Mouse (Mus musculus): Measurements from ENCODE around the gene Rassf2. TPM values are rescaled to one million over a fixed set of nuclear protein-coding genes. Genes with fewer than 3 reads are reported as not detected.

Gene Rassf2
- polyA plus RNA-seq, 1 experiment from 2014 or later, result 3.0 TPM

DNA sequence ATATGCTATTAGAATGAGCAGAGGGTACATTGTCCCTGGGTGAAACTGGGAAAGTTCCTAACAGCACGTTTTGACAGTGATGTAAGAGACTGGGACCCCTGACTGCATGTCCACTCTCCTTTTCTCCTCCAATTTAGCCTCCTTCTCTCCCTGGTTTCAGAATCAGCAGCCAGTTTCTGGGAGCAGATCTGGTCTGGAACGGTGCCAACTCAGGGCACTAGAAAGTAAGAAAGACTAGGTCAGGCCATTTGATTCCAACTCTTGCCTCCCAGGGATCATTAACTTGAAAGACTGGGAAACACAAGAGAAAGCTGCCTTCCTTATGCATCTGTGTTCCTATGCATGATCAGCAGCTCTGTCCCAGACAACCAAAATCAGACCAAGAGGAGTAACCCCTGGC lies 77.6 kb downstream of the Rassf2 start:
- Histone ChIP-seq H3K9me3 (ENCODE audit: low read length) (no peaks in the 10 kb centered on the region), H3K36me3 (replicated peaks; ENCODE audit: insufficient read depth, low read length) (no peaks in the 10 kb centered on the region), H3K4me2 (ENCODE audit: low read depth, low read length) (no peak overlapping the region), H3K4me3 (ENCODE audit: low read depth, low read length) (no peak overlapping the region), H3K4me1 (ENCODE audit: insufficient read depth) (peaks cover 8% of the 10 kb centered on the region; the same call in 1 of the 2 replicates), H3K27me3 (ENCODE audit: insufficient read depth, low read length) (peaks cover 19% of the 10 kb centered on the region), H3K27ac (ENCODE audit: low read depth) (no peak overlapping the region), H3K9ac (replicated peaks) (no peak overlapping the region)
- no peak for DNase-seq
- WGBS (ENCODE audit: insufficient replicate concordance), result 55% methylated on average over 2 of the region's 2 CpGs
- no peak for ATAC-seq
- TF ChIP-seq EP300 (IDR thresholded peaks at IDR 0.05; ENCODE audit: low read depth), result no peak
- no peak for TF ChIP-seq CTCF (IDR thresholded peaks at IDR 0.05; ENCODE audit: low read depth)

GRCm38 (mm10) chr2:131950598-131951095 lies 79.4 kb downstream of the Rassf2 start, which contains the start of gene Prnd:
TSS of gene Prnd (plus strand) at chr2:131950861.
- no peaks in the 10 kb centered on the region for H3K9me3 ChIP-seq (ENCODE audit: low read length)
- H3K4me2 ChIP-seq (ENCODE audit: low read depth, low read length), result no peak within 1 kb of the TSS
- H3K4me1 ChIP-seq (ENCODE audit: insufficient read depth), result peaks cover 8% of the 10 kb centered on the region; the same call in 1 of the 2 replicates
- no peak within 1 kb of the TSS for H3K27ac ChIP-seq (ENCODE audit: low read depth)
- no peak within 1 kb of the TSS for H3K9ac ChIP-seq (replicated peaks)
- ATAC-seq (no peak), DNase-seq (no peak)
- peaks cover 19% of the 10 kb centered on the region for H3K27me3 ChIP-seq (ENCODE audit: insufficient read depth, low read length)
- H3K4me3 ChIP-seq (ENCODE audit: low read depth, low read length), result no peak within 1 kb of the TSS
- 7% methylated on average over 11 of the region's 11 CpGs for WGBS (ENCODE audit: insufficient replicate concordance)
- no peaks in the 10 kb centered on the region for H3K36me3 ChIP-seq (replicated peaks; ENCODE audit: insufficient read depth, low read length)
- TF ChIP-seq CTCF (IDR thresholded peaks at IDR 0.05; ENCODE audit: low read depth) (no peak), EP300 (IDR thresholded peaks at IDR 0.05; ENCODE audit: low read depth) (no peak)

DNA sequence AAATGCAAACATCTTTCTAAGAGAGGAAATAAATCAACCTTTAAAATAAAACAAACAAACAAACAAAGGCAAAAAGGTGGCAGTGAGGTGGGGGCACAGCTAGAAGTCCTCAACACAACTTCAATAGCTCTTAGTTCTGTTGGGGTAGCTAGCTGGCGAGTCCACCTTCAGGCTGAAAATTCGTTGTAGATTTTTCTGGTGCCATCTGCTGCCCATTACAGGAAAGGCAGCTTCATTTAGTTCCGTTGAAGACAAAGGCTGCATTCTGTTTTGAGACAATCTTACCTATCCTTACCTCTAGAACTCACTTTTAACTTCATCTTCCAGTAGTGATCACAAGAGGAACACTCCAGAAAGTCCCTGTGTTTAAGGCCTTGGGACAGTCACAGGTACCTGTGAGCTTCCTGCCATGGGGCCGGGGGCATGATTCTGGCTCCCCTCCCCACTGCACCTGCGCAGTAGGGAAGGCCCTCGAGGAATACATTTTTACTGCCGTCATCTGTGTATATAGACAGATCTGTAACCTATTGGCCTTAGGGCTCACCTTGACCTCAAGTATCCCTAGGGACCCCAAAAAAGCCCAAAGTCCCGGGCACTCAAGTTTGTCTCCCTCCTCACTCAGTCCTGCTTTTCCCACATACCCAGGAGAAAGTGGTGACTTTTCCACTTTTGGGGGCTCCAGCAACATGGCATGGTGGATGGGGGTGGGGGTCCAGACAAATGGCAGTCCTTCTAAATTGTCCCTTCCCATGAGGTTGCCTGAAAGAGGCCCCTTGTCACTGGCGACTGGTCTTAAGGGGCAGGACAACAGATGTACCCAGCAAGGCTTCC lies 80.1 kb downstream of the Rassf2 start:
- no peak overlapping the region for H3K27ac ChIP-seq (ENCODE audit: low read depth)
- no peak overlapping the region for H3K9ac ChIP-seq (replicated peaks)
- 45% methylated on average over 9 of the region's 9 CpGs for WGBS (ENCODE audit: insufficient replicate concordance)
- H3K4me3 ChIP-seq (ENCODE audit: low read depth, low read length), result no peak overlapping the region
- peaks cover 19% of the 10 kb centered on the region for H3K27me3 ChIP-seq (ENCODE audit: insufficient read depth, low read length)
- H3K9me3 ChIP-seq (ENCODE audit: low read length), result no peaks in the 10 kb centered on the region
- no peak for ATAC-seq
- TF ChIP-seq EP300 (IDR thresholded peaks at IDR 0.05; ENCODE audit: low read depth) (no peak), CTCF (IDR thresholded peaks at IDR 0.05; ENCODE audit: low read depth) (peak; percentile 73)
- H3K4me2 ChIP-seq (ENCODE audit: low read depth, low read length), result no peak overlapping the region
- no peaks in the 10 kb centered on the region for H3K36me3 ChIP-seq (replicated peaks; ENCODE audit: insufficient read depth, low read length)
- H3K4me1 ChIP-seq (ENCODE audit: insufficient read depth), result peaks cover 3% of the 10 kb centered on the region; the same call in 1 of the 2 replicates
- DNase-seq, result no peak

GRCm38 (mm10) chr2:131948916-131949639 lies 81.0 kb downstream of the Rassf2 start:
- H3K27me3 ChIP-seq (ENCODE audit: insufficient read depth, low read length), result peaks cover 15% of the 10 kb centered on the region
- no peak overlapping the region for H3K4me3 ChIP-seq (ENCODE audit: low read depth, low read length)
- H3K4me1 ChIP-seq (ENCODE audit: insufficient read depth), result 0 out of 2 replicates have a peak, but pooled peaks cover 2% of the 10 kb centered on the region
- WGBS (ENCODE audit: insufficient replicate concordance), result 72% methylated on average over 11 of the region's 11 CpGs
- no peak overlapping the region for H3K4me2 ChIP-seq (ENCODE audit: low read depth, low read length)
- no peaks in the 10 kb centered on the region for H3K36me3 ChIP-seq (replicated peaks; ENCODE audit: insufficient read depth, low read length)
- no peaks in the 10 kb centered on the region for H3K9me3 ChIP-seq (ENCODE audit: low read length)
- no peak for ATAC-seq
- no peak for TF ChIP-seq CTCF (IDR thresholded peaks at IDR 0.05; ENCODE audit: low read depth)
- no peak for TF ChIP-seq EP300 (IDR thresholded peaks at IDR 0.05; ENCODE audit: low read depth)
- H3K27ac ChIP-seq (ENCODE audit: low read depth), result no peak overlapping the region
- H3K9ac ChIP-seq (replicated peaks), result no peak overlapping the region
- DNase-seq, result no peak

- 0 out of 2 replicates have a peak, but pooled peaks cover 2% of the 10 kb centered on the region for H3K4me1 ChIP-seq (ENCODE audit: insufficient read depth)
- TF ChIP-seq CTCF (IDR thresholded peaks at IDR 0.05; ENCODE audit: low read depth), result no peak
- TF ChIP-seq EP300 (IDR thresholded peaks at IDR 0.05; ENCODE audit: low read depth), result no peak
- no peak overlapping the region for H3K4me3 ChIP-seq (ENCODE audit: low read depth, low read length)
- H3K4me2 ChIP-seq (ENCODE audit: low read depth, low read length), result no peak overlapping the region
- H3K36me3 ChIP-seq (replicated peaks; ENCODE audit: insufficient read depth, low read length), result no peaks in the 10 kb centered on the region
- ATAC-seq (no peak), DNase-seq (no peak)
- H3K9ac ChIP-seq (replicated peaks), result no peak overlapping the region
- no peaks in the 10 kb centered on the region for H3K9me3 ChIP-seq (ENCODE audit: low read length)
- no peak overlapping the region for H3K27ac ChIP-seq (ENCODE audit: low read depth)
- peaks cover 9% of the 10 kb centered on the region for H3K27me3 ChIP-seq (ENCODE audit: insufficient read depth, low read length)
- WGBS (ENCODE audit: insufficient replicate concordance), result 62% methylated on average over 3 of the region's 3 CpGs
Observed at GRCm38 (mm10) chr2:131948156-131948555, 81.9 kb downstream of the Rassf2 start.

DNA sequence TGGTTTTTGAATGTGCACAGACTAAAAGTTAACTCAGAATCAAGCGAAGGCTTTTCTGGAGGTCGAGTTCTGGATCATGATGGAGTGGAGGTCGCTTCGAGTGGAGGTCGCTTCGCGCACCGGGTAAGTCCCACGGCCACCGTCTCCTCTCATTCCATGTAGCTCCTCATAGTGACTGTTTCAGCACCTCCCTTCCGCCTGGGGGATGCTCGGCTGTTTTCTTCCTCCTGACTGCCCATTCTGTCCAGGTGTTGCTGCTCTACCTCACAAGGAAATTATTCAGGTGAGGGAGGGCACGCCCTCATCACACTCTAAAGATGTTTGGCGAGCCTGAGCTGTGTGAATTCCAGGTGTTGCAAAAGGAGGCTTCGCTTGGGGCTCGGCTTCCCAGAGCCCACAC lies 83.7 kb downstream of the Rassf2 start:
- H3K36me3 ChIP-seq (replicated peaks; ENCODE audit: insufficient read depth, low read length), result no peaks in the 10 kb centered on the region
- H3K4me2 ChIP-seq (ENCODE audit: low read depth, low read length), result no peak overlapping the region
- no peaks in the 10 kb centered on the region for H3K9me3 ChIP-seq (ENCODE audit: low read length)
- peaks cover 5% of the 10 kb centered on the region; the same call in 1 of the 2 replicates for H3K27me3 ChIP-seq (ENCODE audit: insufficient read depth, low read length)
- no peak overlapping the region for H3K27ac ChIP-seq (ENCODE audit: low read depth)
- no peak overlapping the region for H3K9ac ChIP-seq (replicated peaks)
- H3K4me3 ChIP-seq (ENCODE audit: low read depth, low read length), result no peak overlapping the region
- ATAC-seq (no peak), DNase-seq (no peak)
- H3K4me1 ChIP-seq (ENCODE audit: insufficient read depth), result no peaks in the 10 kb centered on the region
- WGBS (ENCODE audit: insufficient replicate concordance), result 84% methylated on average over 16 of the region's 16 CpGs
- TF ChIP-seq EP300 (IDR thresholded peaks at IDR 0.05; ENCODE audit: low read depth), result no peak
- TF ChIP-seq CTCF (IDR thresholded peaks at IDR 0.05; ENCODE audit: low read depth), result no peak
